Mouse (Mus musculus): ENCODE measurements around the gene Zhx3.

- TF ChIP-seq GATA1 (IDR thresholded peaks at IDR 0.05; ENCODE audit: low read length) = no peak
- TF ChIP-seq TAL1 (IDR thresholded peaks at IDR 0.05; ENCODE audit: low read length) = no peak
These were observed 44.5 kb upstream of the Zhx3 start for GRCm38 (mm10) chr2:160917313-160917712.
